Mouse (Mus musculus): ENCODE data around the gene Scgb3a1. TPM values are rescaled to one million over a fixed set of nuclear protein-coding genes. Genes with fewer than 3 reads are reported as not detected.
A peak's percentile ranks its signal among the peaks of the same experiment; 100 is the strongest.

Gene Scgb3a1
- polyA plus RNA-seq, 1 experiment from 2014 or later, result 3.9 TPM

DNA sequence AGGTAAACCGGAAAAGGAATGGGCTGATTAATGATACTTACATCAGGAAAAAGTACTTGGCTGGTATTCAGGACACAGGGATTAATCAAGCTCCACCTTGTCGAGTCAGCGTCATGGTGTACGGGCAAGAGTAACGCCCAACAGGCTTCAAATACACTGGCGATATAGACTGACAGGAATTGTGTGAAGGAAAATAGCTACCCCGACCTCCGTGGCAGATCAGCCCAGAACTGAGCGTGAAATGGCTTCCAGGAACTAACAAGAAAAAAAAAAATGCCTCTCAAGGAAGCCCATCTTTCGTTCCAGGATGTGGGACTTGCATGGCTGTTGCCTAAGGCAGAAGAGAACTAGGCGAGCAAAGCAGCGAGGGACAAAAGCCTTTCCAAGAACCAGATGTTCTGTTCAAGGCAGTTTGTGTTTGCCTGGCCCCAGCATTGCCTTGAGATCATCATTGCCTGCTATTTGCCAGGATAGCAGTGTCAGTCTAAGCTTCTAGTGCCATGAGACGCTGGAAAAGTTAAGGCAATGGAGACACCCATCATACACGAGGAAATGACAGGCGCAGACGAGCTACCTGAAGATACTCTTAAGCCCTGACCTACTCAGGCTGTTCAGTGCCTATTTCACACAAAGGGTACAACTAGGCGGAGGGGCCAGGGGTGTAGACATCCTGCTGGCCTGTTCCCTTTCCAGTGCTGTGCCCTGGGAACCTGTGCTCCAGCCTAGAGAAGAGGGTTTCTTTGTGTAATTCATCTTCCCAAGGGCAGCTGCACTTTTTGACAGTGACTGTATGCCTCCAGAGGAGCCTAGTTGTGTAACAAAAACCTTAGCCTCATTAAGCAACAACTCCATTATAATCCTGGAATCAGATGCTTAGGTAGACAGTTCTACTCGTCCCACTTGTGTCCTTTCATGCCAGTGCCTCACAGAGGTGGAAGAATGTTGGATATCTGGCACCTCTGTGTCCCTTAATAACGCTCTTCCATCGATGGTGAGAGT is 50.2 kb downstream of the Scgb3a1 start:
- H3K4me2 ChIP-seq (replicated peaks; ENCODE audit: low read depth), result peak overlapping the region; percentile 57
- WGBS, result 24% methylated on average over 20 of the region's 20 CpGs
- H3K4me1 ChIP-seq (replicated peaks; ENCODE audit: control insufficient read depth, insufficient read depth), result peaks cover 2% of the 10 kb centered on the region; the same call in 1 of the 2 replicates
- ATAC-seq (ENCODE audit: low FRiP score, low TSS enrichment), result peak; percentile 61
- H3K4me3 ChIP-seq (ENCODE audit: low read depth, low read length), result peak overlapping the region; percentile 98
- DNase-seq (ENCODE audit: low spot score), result peak; percentile 64
- H3K27me3 ChIP-seq (ENCODE audit: control insufficient read depth, insufficient read depth, low read length), result no peaks in the 10 kb centered on the region
- no peaks in the 10 kb centered on the region for H3K36me3 ChIP-seq (ENCODE audit: control insufficient read depth, insufficient read depth, low read length)
- H3K9me3 ChIP-seq (ENCODE audit: control insufficient read depth, low read length), result no peaks in the 10 kb centered on the region
- peak overlapping the region; percentile 50 for H3K9ac ChIP-seq (ENCODE audit: low read length)
- peak overlapping the region; percentile 87 for H3K27ac ChIP-seq (replicated peaks)
- no peak for TF ChIP-seq CTCF (IDR thresholded peaks at IDR 0.05; ENCODE audit: low read depth)
- no peak for TF ChIP-seq EP300 (optimal IDR thresholded peaks at IDR 0.05)

Other genes with a start within 250 kb of the Scgb3a1 start
- not detected in 2 replicates for gene Olfr1389, start 240.5 kb upstream of the Scgb3a1 start, polyA plus RNA-seq (2015; fragmentation: Nextera tagmentation; extraction: Ambion mirVana)
- 0.08 TPM in 1 of 2 replicates, not detected in the other for gene Olfr1388, start 227.0 kb upstream of the Scgb3a1 start, polyA plus RNA-seq (2015; fragmentation: Nextera tagmentation; extraction: Ambion mirVana)
- 0.07 TPM in 1 of 2 replicates, not detected in the other for gene Olfr1387, start 208.3 kb upstream of the Scgb3a1 start, polyA plus RNA-seq (2015; fragmentation: Nextera tagmentation; extraction: Ambion mirVana)
- gene Olfr1386, start 198.6 kb upstream of the Scgb3a1 start, polyA plus RNA-seq (2015; fragmentation: Nextera tagmentation; extraction: Ambion mirVana), result not detected in 2 replicates
- not detected in 2 replicates for gene Olfr1385, start 174.5 kb upstream of the Scgb3a1 start, polyA plus RNA-seq (2015; fragmentation: Nextera tagmentation; extraction: Ambion mirVana)
- gene Olfr1384, start 156.9 kb upstream of the Scgb3a1 start, polyA plus RNA-seq (2015; fragmentation: Nextera tagmentation; extraction: Ambion mirVana), result 0.06 TPM in 1 of 2 replicates, not detected in the other
- 0.02 TPM in 1 of 2 replicates, not detected in the other for gene Olfr1383, start 144.0 kb upstream of the Scgb3a1 start, polyA plus RNA-seq (2015; fragmentation: Nextera tagmentation; extraction: Ambion mirVana)
- gene Olfr1382, start 135.4 kb upstream of the Scgb3a1 start, polyA plus RNA-seq (2015; fragmentation: Nextera tagmentation; extraction: Ambion mirVana), result not detected in 2 replicates
- not detected in 2 replicates for gene Olfr1381, start 120.2 kb upstream of the Scgb3a1 start, polyA plus RNA-seq (2015; fragmentation: Nextera tagmentation; extraction: Ambion mirVana)
- gene Olfr1380, start 106.7 kb upstream of the Scgb3a1 start, polyA plus RNA-seq (2015; fragmentation: Nextera tagmentation; extraction: Ambion mirVana), result not detected in 2 replicates
- 1.4 and 1.5 TPM in 2 replicates for gene Flt4, start 54.3 kb upstream of the Scgb3a1 start, polyA plus RNA-seq (2015; fragmentation: Nextera tagmentation; extraction: Ambion mirVana)
- 29.1 and 29.6 TPM in 2 replicates for gene Cnot6, start 49.1 kb downstream of the Scgb3a1 start, polyA plus RNA-seq (2015; fragmentation: Nextera tagmentation; extraction: Ambion mirVana)
- gene Gfpt2, start 130.6 kb downstream of the Scgb3a1 start, polyA plus RNA-seq (2015; fragmentation: Nextera tagmentation; extraction: Ambion mirVana), result 2.3 and 2.8 TPM in 2 replicates
- gene Mapk9, start 183.1 kb downstream of the Scgb3a1 start, polyA plus RNA-seq (2015; fragmentation: Nextera tagmentation; extraction: Ambion mirVana), result 19.2 and 19.7 TPM in 2 replicates
- 0.57 and 0.74 TPM in 2 replicates for gene Rasgef1c, start 238.2 kb downstream of the Scgb3a1 start, polyA plus RNA-seq (2015; fragmentation: Nextera tagmentation; extraction: Ambion mirVana)

All from stomach, postnatal 0 days (tissue).